Mouse (Mus musculus): ENCODE data around the gene Rsu1. TPM values are rescaled to one million over a fixed set of nuclear protein-coding genes. Genes with fewer than 3 reads are reported as not detected.

Rsu1 gene
- polyA plus RNA-seq, 1 experiment, result 61.1 TPM

- WGBS, result 94% methylated on average over 6 of the region's 6 CpGs
- no peaks in the 10 kb centered on the region for H3K36me3 ChIP-seq (ENCODE audit: control insufficient read depth, insufficient read depth, low read length)
- no peak overlapping the region for H3K4me3 ChIP-seq (ENCODE audit: insufficient read depth, low read depth, low read length)
- no peak overlapping the region for H3K27ac ChIP-seq (ENCODE audit: insufficient read depth, low read depth, low read length)
- TF ChIP-seq POLR2A (IDR thresholded peaks at IDR 0.05; ENCODE audit: low read depth, low read length), result no peak
- TF ChIP-seq CTCF (conservative IDR thresholded peaks at IDR 0.05; ENCODE audit: insufficient read depth, insufficient read length, low read depth, low read length), result no peak
- no peaks in the 10 kb centered on the region for H3K27me3 ChIP-seq (replicated peaks; ENCODE audit: control insufficient read depth, insufficient read depth, low read length)
- no peaks in the 10 kb centered on the region for H3K4me1 ChIP-seq (ENCODE audit: control insufficient read depth, insufficient read depth, low read length)
- no peak for DNase-seq
These were observed 101.3 kb downstream of the Rsu1 start for GRCm38 (mm10) chr2:13169962-13170361.

DNA sequence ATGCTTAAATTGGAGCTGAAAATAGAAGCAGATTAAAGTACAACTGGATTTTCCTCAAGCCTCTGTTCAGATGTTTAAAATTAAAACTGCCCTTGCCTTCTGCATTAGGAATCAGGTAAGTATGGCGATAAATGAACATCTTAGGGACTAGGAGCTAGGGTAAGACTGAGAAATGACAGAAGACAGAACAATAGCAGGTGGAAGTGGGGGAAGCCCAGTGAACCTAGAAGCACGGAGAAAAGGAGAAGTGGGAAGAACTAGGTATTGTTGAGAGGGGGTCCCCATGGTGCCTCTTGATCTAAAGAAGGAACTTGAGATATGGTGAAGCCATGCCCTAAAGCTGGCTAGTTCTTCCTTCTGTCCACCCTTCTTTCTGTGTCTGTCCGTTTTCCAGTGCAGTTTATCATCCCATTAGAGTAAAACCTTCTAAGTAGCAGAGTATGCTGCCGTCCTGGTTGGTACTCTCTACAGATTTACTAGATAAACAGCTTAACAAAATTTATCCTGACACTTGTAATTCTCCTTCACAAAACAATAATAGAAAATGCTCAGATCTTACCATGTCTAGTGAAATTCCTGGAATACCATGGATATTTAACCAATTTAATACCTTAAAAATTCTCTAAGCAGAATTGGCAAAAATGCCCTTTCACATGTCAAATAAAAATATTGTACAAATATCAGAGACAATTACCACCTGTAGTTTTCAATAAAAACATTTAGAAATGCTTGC is 101.9 kb downstream of the Rsu1 start:
- H3K36me3 ChIP-seq (ENCODE audit: control insufficient read depth, insufficient read depth, low read length), result no peaks in the 10 kb centered on the region
- no peaks in the 10 kb centered on the region for H3K27me3 ChIP-seq (replicated peaks; ENCODE audit: control insufficient read depth, insufficient read depth, low read length)
- WGBS, result 86% methylated on average over 4 of the region's 4 CpGs
- no peak overlapping the region for H3K27ac ChIP-seq (ENCODE audit: insufficient read depth, low read depth, low read length)
- no peak overlapping the region for H3K4me3 ChIP-seq (ENCODE audit: insufficient read depth, low read depth, low read length)
- TF ChIP-seq CTCF (conservative IDR thresholded peaks at IDR 0.05; ENCODE audit: insufficient read depth, insufficient read length, low read depth, low read length) (no peak), POLR2A (IDR thresholded peaks at IDR 0.05; ENCODE audit: low read depth, low read length) (no peak)
- no peaks in the 10 kb centered on the region for H3K4me1 ChIP-seq (ENCODE audit: control insufficient read depth, insufficient read depth, low read length)
- no peak for DNase-seq

DNA sequence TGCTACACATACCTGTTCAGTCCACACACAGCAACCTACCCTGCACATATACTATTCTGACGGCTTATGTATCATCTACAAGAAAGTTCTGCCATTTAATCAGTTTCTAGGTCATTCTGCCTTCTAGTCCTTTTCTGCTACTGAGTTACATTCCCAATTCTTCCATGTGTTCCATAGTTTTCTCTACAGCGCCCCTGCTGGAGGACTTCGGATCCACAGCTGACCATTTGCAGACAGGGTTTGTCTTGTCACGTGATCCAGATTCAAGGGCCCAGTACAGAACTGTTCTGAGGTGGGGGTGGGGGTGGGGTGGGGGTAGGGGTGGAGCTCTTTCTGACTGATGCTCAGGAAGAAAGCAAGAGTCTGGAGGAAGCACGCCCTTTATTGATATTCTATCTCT is 102.5 kb downstream of the Rsu1 start:
- Histone ChIP-seq H3K27me3 (replicated peaks; ENCODE audit: control insufficient read depth, insufficient read depth, low read length) (no peaks in the 10 kb centered on the region), H3K4me3 (ENCODE audit: insufficient read depth, low read depth, low read length) (no peak overlapping the region), H3K36me3 (ENCODE audit: control insufficient read depth, insufficient read depth, low read length) (no peaks in the 10 kb centered on the region), H3K27ac (ENCODE audit: insufficient read depth, low read depth, low read length) (no peak overlapping the region), H3K4me1 (ENCODE audit: control insufficient read depth, insufficient read depth, low read length) (no peaks in the 10 kb centered on the region)
- 67% methylated on average over 5 of the region's 5 CpGs for WGBS
- DNase-seq, result peak; percentile 25
- TF ChIP-seq POLR2A (IDR thresholded peaks at IDR 0.05; ENCODE audit: low read depth, low read length) (no peak), CTCF (conservative IDR thresholded peaks at IDR 0.05; ENCODE audit: insufficient read depth, insufficient read length, low read depth, low read length) (peak; percentile 46)

DNA sequence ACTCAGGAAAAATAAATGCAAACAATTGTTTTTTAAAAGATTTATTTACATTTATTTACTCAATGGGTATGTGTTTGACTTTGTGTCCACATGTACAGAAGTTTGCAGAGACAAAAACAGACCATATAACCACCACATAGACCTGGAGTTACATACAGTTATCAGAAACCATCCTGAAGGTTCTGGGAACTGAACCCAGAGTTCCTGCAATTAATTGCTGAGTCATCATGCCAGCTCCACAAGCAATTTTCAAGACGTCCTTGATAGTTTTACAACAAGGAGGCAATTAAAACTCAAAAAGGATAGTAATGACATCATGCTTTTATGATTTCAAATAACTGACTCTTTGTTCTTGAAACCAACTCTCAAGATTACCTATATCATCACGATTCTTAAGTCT is 109.5 kb downstream of the Rsu1 start:
- no peak for DNase-seq
- WGBS, result 79% methylated on average over 2 of the region's 2 CpGs
- no peaks in the 10 kb centered on the region for H3K4me1 ChIP-seq (ENCODE audit: control insufficient read depth, insufficient read depth, low read length)
- H3K27me3 ChIP-seq (replicated peaks; ENCODE audit: control insufficient read depth, insufficient read depth, low read length), result no peaks in the 10 kb centered on the region
- TF ChIP-seq POLR2A (IDR thresholded peaks at IDR 0.05; ENCODE audit: low read depth, low read length) (no peak), CTCF (conservative IDR thresholded peaks at IDR 0.05; ENCODE audit: insufficient read depth, insufficient read length, low read depth, low read length) (no peak)
- no peaks in the 10 kb centered on the region for H3K36me3 ChIP-seq (ENCODE audit: control insufficient read depth, insufficient read depth, low read length)
- H3K4me3 ChIP-seq (ENCODE audit: insufficient read depth, low read depth, low read length), result no peak overlapping the region
- no peak overlapping the region for H3K27ac ChIP-seq (ENCODE audit: insufficient read depth, low read depth, low read length)

- H3K36me3 ChIP-seq (ENCODE audit: control insufficient read depth, insufficient read depth, low read length), result no peaks in the 10 kb centered on the region
- no peak overlapping the region for H3K27ac ChIP-seq (ENCODE audit: insufficient read depth, low read depth, low read length)
- no peak overlapping the region for H3K4me3 ChIP-seq (ENCODE audit: insufficient read depth, low read depth, low read length)
- no peaks in the 10 kb centered on the region for H3K4me1 ChIP-seq (ENCODE audit: control insufficient read depth, insufficient read depth, low read length)
- 66% methylated on average over 6 of the region's 6 CpGs for WGBS
- no peak for DNase-seq
- no peaks in the 10 kb centered on the region for H3K27me3 ChIP-seq (replicated peaks; ENCODE audit: control insufficient read depth, insufficient read depth, low read length)
- TF ChIP-seq CTCF (conservative IDR thresholded peaks at IDR 0.05; ENCODE audit: insufficient read depth, insufficient read length, low read depth, low read length) (no peak), POLR2A (IDR thresholded peaks at IDR 0.05; ENCODE audit: low read depth, low read length) (no peak)
These were observed 126.0 kb downstream of the Rsu1 start for GRCm38 (mm10) chr2:13145245-13145644.

DNA sequence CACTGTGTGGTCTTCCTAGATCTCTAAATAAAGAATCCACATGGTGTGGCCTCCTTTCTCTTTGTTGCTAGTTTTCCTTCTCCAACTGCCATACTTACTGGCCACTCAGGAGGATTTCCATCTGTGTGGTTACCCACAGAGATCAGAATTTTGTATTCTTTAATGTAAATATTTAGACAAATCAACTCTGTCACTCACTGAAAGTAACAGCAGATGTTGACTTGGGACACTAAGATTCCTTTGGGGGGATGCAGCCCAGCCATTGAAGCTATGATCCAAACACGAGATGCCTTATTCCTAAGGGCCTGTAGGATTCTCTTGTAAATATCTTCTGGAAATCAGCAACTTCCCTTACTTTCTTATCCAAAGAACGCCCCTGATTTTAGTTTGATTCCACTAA is 136.3 kb downstream of the Rsu1 start:
- Histone ChIP-seq H3K27ac (ENCODE audit: insufficient read depth, low read depth, low read length) (no peak overlapping the region), H3K27me3 (replicated peaks; ENCODE audit: control insufficient read depth, insufficient read depth, low read length) (no peaks in the 10 kb centered on the region), H3K4me3 (ENCODE audit: insufficient read depth, low read depth, low read length) (no peak overlapping the region), H3K4me1 (ENCODE audit: control insufficient read depth, insufficient read depth, low read length) (no peaks in the 10 kb centered on the region), H3K36me3 (ENCODE audit: control insufficient read depth, insufficient read depth, low read length) (no peaks in the 10 kb centered on the region)
- WGBS, result 90% methylated on average over 2 of the region's 2 CpGs
- TF ChIP-seq CTCF (conservative IDR thresholded peaks at IDR 0.05; ENCODE audit: insufficient read depth, insufficient read length, low read depth, low read length), result no peak
- TF ChIP-seq POLR2A (IDR thresholded peaks at IDR 0.05; ENCODE audit: low read depth, low read length), result no peak
- DNase-seq, result no peak

- no peak for TF ChIP-seq POLR2A (IDR thresholded peaks at IDR 0.05; ENCODE audit: low read depth, low read length)
- WGBS, result 88% methylated on average over 8 of the region's 8 CpGs
- DNase-seq, result no peak
- H3K4me3 ChIP-seq (ENCODE audit: insufficient read depth, low read depth, low read length), result no peak overlapping the region
- no peak overlapping the region for H3K27ac ChIP-seq (ENCODE audit: insufficient read depth, low read depth, low read length)
- no peaks in the 10 kb centered on the region for H3K4me1 ChIP-seq (ENCODE audit: control insufficient read depth, insufficient read depth, low read length)
- no peaks in the 10 kb centered on the region for H3K27me3 ChIP-seq (replicated peaks; ENCODE audit: control insufficient read depth, insufficient read depth, low read length)
- no peaks in the 10 kb centered on the region for H3K36me3 ChIP-seq (ENCODE audit: control insufficient read depth, insufficient read depth, low read length)
These were observed 138.4 kb downstream of the Rsu1 start for GRCm38 (mm10) chr2:13132841-13133240.
